Mouse (Mus musculus) G1E (cell line): ENCODE measurements around the gene Il9. TPM values are rescaled to one million over a fixed set of nuclear protein-coding genes. Genes with fewer than 3 reads are reported as not detected.

Source experiments
- ATAC-seq: 2 replicates; pipeline ENCODE4 v1.8.0; 2016; ENCODE audit warnings: mild to moderate bottlenecking; ENCODE audit not compliant: insufficient number of reproducible peaks, poor library complexity, low FRiP score, severe bottlenecking; ENCODE audit errors: extremely low read depth
- DNase-seq: peaks from one replicate; pipeline ENCODE4 v3.0.0; 2012; ENCODE audit warnings: low spot score
- H3K27me3 ChIP-seq: 2 replicates; pipeline ENCODE4 v1.6.1; 2012; ENCODE audit warnings: mild to moderate bottlenecking, low read length, inconsistent platforms; ENCODE audit not compliant: insufficient read depth
- H3K36me3 ChIP-seq: replicated peaks from 2 replicates; pipeline ENCODE3; 2012; ENCODE audit warnings: mild to moderate bottlenecking, inconsistent platforms
- H3K4me1 ChIP-seq: 2 replicates; pipeline ENCODE4 v1.6.1; 2012; ENCODE audit warnings: low read depth, low read length, inconsistent platforms, mixed read lengths; ENCODE audit not compliant: insufficient read depth
- H3K4me3 ChIP-seq: 2 replicates; pipeline ENCODE4 v1.5.1; 2012; ENCODE audit warnings: low read depth, mild to moderate bottlenecking, inconsistent platforms, low read length, moderate library complexity, mixed read lengths
- H3K9me3 ChIP-seq: replicated peaks from 2 replicates; pipeline ENCODE4 v1.6.1; 2012; ENCODE audit warnings: inconsistent platforms
- CTCF ChIP-seq: IDR thresholded peaks from 2 replicates; pipeline ENCODE4 v1.5.1; 2012; ENCODE audit warnings: low read depth, low read length, inconsistent platforms, mixed read lengths
- GATA1 ChIP-seq: IDR thresholded peaks from 2 replicates; pipeline ENCODE4 v1.6.1; 2012; ENCODE audit warnings: borderline replicate concordance, low read length, inconsistent platforms, mixed read lengths
- GATA2 ChIP-seq: IDR thresholded peaks from 2 replicates; pipeline ENCODE4 v1.6.1; 2012; ENCODE audit warnings: low read depth, low read length, inconsistent platforms, borderline replicate concordance
- POLR2AphosphoS5 ChIP-seq: IDR thresholded peaks from 2 replicates; pipeline ENCODE4 v1.6.1; 2012; ENCODE audit warnings: low read depth, low read length, inconsistent platforms; ENCODE audit not compliant: insufficient replicate concordance
- TAL1 ChIP-seq: conservative IDR thresholded peaks from 2 replicates; pipeline ENCODE4 v1.6.1; 2012; ENCODE audit warnings: low read depth, low read length, inconsistent platforms, mixed read lengths
- polyA plus RNA-seq: library from polyadenylated mRNA; stranded (reverse); fragments of >175 nt; gene quantifications from 2 replicates; pipeline ENCODE4 v1.2.3, GENCODE M21; 2012
- total RNA-seq, 2 experiments: library from RNA; stranded (forward) in 1 of 2; stranded (reverse) in 1 of 2; fragments of 200-1000 nt in 1 of 2; fragments of >200 nt in 1 of 2; fragmentation: Nextera tagmentation in 1 of 2; gene quantifications; 2 replicates each; pipeline ENCODE4 v1.2.3; 2014 to 2017

The Il9 gene
- total and polyA plus RNA-seq, 3 experiments = not detected

- no peak for DNase-seq
- Histone ChIP-seq H3K27me3 (no peaks in the 10 kb centered on the region), H3K36me3 (no peaks in the 10 kb centered on the region), H3K4me3 (peak overlapping the region; percentile 3; the same call in 1 of the 2 replicates), H3K9me3 (peaks cover 93% of the 10 kb centered on the region), H3K4me1 (no peaks in the 10 kb centered on the region)
- ATAC-seq = no peak
- TF ChIP-seq POLR2AphosphoS5 (no peak), TAL1 (no peak), GATA2 (no peak), CTCF (no peak), GATA1 (no peak)
Observed at GRCm38 (mm10) chr13:56433466-56433865, 48.6 kb downstream of the Il9 start.

GRCm38 (mm10) chr13:56432496-56432895 is 49.5 kb downstream of the Il9 start:
- no peak for TF ChIP-seq CTCF
- no peak for TF ChIP-seq GATA1
- no peak for TF ChIP-seq GATA2
- peaks cover 94% of the 10 kb centered on the region for H3K9me3 ChIP-seq
- no peak for DNase-seq
- no peak for ATAC-seq
- H3K36me3 ChIP-seq = no peaks in the 10 kb centered on the region
- no peak overlapping the region for H3K4me3 ChIP-seq
- no peaks in the 10 kb centered on the region for H3K4me1 ChIP-seq
- H3K27me3 ChIP-seq = no peaks in the 10 kb centered on the region

Other genes with a start within 250 kb of the Il9 start
- gene Neurog1, start 230.1 kb downstream of the Il9 start, total RNA-seq (2014; fragmentation: Nextera tagmentation) = not detected in 2 replicates
- 0.11 TPM in 1 of 2 replicates, not detected in the other for gene Neurog1, start 230.1 kb downstream of the Il9 start, total RNA-seq (2017)
- gene Neurog1, start 230.1 kb downstream of the Il9 start, polyA plus RNA-seq = not detected in 2 replicates
- gene Cxcl14, start 185.7 kb downstream of the Il9 start, total RNA-seq (2014; fragmentation: Nextera tagmentation) = not detected in 2 replicates
- 0.06 TPM in 1 of 2 replicates, not detected in the other for gene Cxcl14, start 185.7 kb downstream of the Il9 start, total RNA-seq (2017)
- not detected in 2 replicates for gene Cxcl14, start 185.7 kb downstream of the Il9 start, polyA plus RNA-seq
- not detected in 2 replicates for gene Gm3045, start 55.7 kb downstream of the Il9 start, total RNA-seq (2014; fragmentation: Nextera tagmentation)
- gene Gm3045, start 55.7 kb downstream of the Il9 start, total RNA-seq (2017) = 0.05 TPM in 1 of 2 replicates, not detected in the other
- gene Gm3045, start 55.7 kb downstream of the Il9 start, polyA plus RNA-seq = not detected in 2 replicates
- not detected in 2 replicates for gene Slc25a48, start 43.9 kb downstream of the Il9 start, total RNA-seq (2014; fragmentation: Nextera tagmentation)
- gene Slc25a48, start 43.9 kb downstream of the Il9 start, total RNA-seq (2017) = 0.05 TPM in 1 of 2 replicates, not detected in the other
- not detected in 2 replicates for gene Slc25a48, start 43.9 kb downstream of the Il9 start, polyA plus RNA-seq
- not detected in 2 replicates for gene Fbxl21, start 40.2 kb upstream of the Il9 start, total RNA-seq (2014; fragmentation: Nextera tagmentation)
- gene Fbxl21, start 40.2 kb upstream of the Il9 start, total RNA-seq (2017) = 0.17 and 0.27 TPM in 2 replicates
- gene Fbxl21, start 40.2 kb upstream of the Il9 start, polyA plus RNA-seq = not detected in 2 replicates
- not detected in 2 replicates for gene Lect2, start 66.3 kb upstream of the Il9 start, total RNA-seq (2014; fragmentation: Nextera tagmentation)
- gene Lect2, start 66.3 kb upstream of the Il9 start, total RNA-seq (2017) = 0.16 TPM in 1 of 2 replicates, not detected in the other
- gene Lect2, start 66.3 kb upstream of the Il9 start, polyA plus RNA-seq = not detected in 2 replicates
- not detected in 2 replicates for gene Tgfbi, start 127.3 kb upstream of the Il9 start, total RNA-seq (2014; fragmentation: Nextera tagmentation)
- not detected in 2 replicates for gene Tgfbi, start 127.3 kb upstream of the Il9 start, total RNA-seq (2017)
- 0.02 TPM in 1 of 2 replicates, not detected in the other for gene Tgfbi, start 127.3 kb upstream of the Il9 start, polyA plus RNA-seq
- gene Smad5, start 220.8 kb upstream of the Il9 start, total RNA-seq (2014; fragmentation: Nextera tagmentation) = 40.7 and 48.7 TPM in 2 replicates
- 10.8 and 15.2 TPM in 2 replicates for gene Smad5, start 220.8 kb upstream of the Il9 start, total RNA-seq (2017)
- gene Smad5, start 220.8 kb upstream of the Il9 start, polyA plus RNA-seq = 4.1 and 4.3 TPM in 2 replicates